Mouse (Mus musculus) forebrain, embryonic 13.5 days (tissue): ENCODE results near the gene Nxnl2. TPM values are rescaled to one million over a fixed set of nuclear protein-coding genes. Genes with fewer than 3 reads are reported as not detected.

Experiments used
- ATAC-seq: fragments of 200-750 bp; cut with Nextera tagmentation; 2 replicates; pipeline ENCODE4 v1.8.0; 2017
- H3K27ac ChIP-seq: fragments of 300-500 bp; sonication (generic); 2 replicates; pipeline ENCODE4 v1.5.1; 2015; ENCODE audit warnings: inconsistent platforms, mild to moderate bottlenecking, moderate library complexity
- H3K27me3 ChIP-seq: fragments of 300-500 bp; sonication (generic); 2 replicates; pipeline ENCODE4 v1.6.1; 2015; ENCODE audit warnings: mild to moderate bottlenecking, inconsistent platforms
- H3K36me3 ChIP-seq: fragments of 300-500 bp; sonication (generic); 2 replicates; pipeline ENCODE4 v1.6.1; 2015; ENCODE audit warnings: mild to moderate bottlenecking, inconsistent platforms; ENCODE audit not compliant: poor library complexity, severe bottlenecking
- H3K4me1 ChIP-seq: fragments of 300-500 bp; sonication (generic); 2 replicates; pipeline ENCODE4 v1.6.1; 2015; ENCODE audit warnings: inconsistent platforms
- H3K4me2 ChIP-seq: fragments of 300-500 bp; sonication (generic); 2 replicates; pipeline ENCODE4 v1.6.1; 2015; ENCODE audit warnings: inconsistent platforms, mild to moderate bottlenecking, moderate library complexity
- H3K4me3 ChIP-seq: fragments of 300-500 bp; sonication (generic); 2 replicates; pipeline ENCODE4 v1.5.1; 2015; ENCODE audit warnings: mild to moderate bottlenecking, inconsistent platforms
- H3K9ac ChIP-seq: fragments of 300-500 bp; sonication (generic); 2 replicates; pipeline ENCODE4 v1.6.1; 2015; ENCODE audit warnings: mild to moderate bottlenecking, inconsistent platforms
- H3K9me3 ChIP-seq: fragments of 300-500 bp; sonication (generic); replicated peaks from 2 replicates; pipeline ENCODE4 v1.6.1; 2016; ENCODE audit warnings: inconsistent platforms
- WGBS: fragments of 180-500 bp; shearing (Covaris S2); methylation state at CpG from one replicate; pipeline ENCODE4 v1.1.7; 2015; 5-methylcytosine and 5-hydroxymethylcytosine counted together
- microRNA-seq: library from miRNA; unstranded; fragments of <30 nt; microRNA quantifications from one replicate; pipeline ENCODE4, GENCODE M21; 2016
- polyA plus RNA-seq: library from polyadenylated mRNA; unstranded; fragments of >200 nt; fragmentation: Nextera tagmentation; extraction: Ambion mirVana; gene quantifications from 2 replicates; pipeline ENCODE4 v1.2.1, GENCODE M21; 2015

The Nxnl2 gene
- polyA plus RNA-seq, 1 experiment from 2014 or later = 0.21 TPM

- H3K4me3 ChIP-seq = no peak overlapping the region
- no peak for ATAC-seq
- no peaks in the 10 kb centered on the region for H3K27me3 ChIP-seq
- WGBS = 76% methylated on average over 5 of the region's 5 CpGs
- no peak overlapping the region for H3K9ac ChIP-seq
- H3K4me1 ChIP-seq = 0 out of 2 replicates have a peak, but pooled peaks cover 7% of the 10 kb centered on the region
- H3K9me3 ChIP-seq = no peaks in the 10 kb centered on the region
- no peak overlapping the region for H3K4me2 ChIP-seq
- no peaks in the 10 kb centered on the region for H3K36me3 ChIP-seq
- H3K27ac ChIP-seq = no peak overlapping the region
These were observed 39.8 kb downstream of the Nxnl2 start for GRCm38 (mm10) chr13:51210639-51211038.

GRCm38 (mm10) chr13:51214746-51215145 lies 43.9 kb downstream of the Nxnl2 start:
- no peak for ATAC-seq
- Histone ChIP-seq H3K4me3 (no peak overlapping the region), H3K4me2 (no peak overlapping the region), H3K4me1 (no peaks in the 10 kb centered on the region), H3K27me3 (no peaks in the 10 kb centered on the region), H3K27ac (no peak overlapping the region), H3K9ac (no peak overlapping the region), H3K36me3 (no peaks in the 10 kb centered on the region), H3K9me3 (no peaks in the 10 kb centered on the region)
- WGBS = 82% methylated on average over 2 of the region's 2 CpGs

- Histone ChIP-seq H3K36me3 (no peaks in the 10 kb centered on the region), H3K27me3 (no peaks in the 10 kb centered on the region), H3K4me3 (no peak overlapping the region), H3K9me3 (no peaks in the 10 kb centered on the region), H3K4me1 (no peaks in the 10 kb centered on the region), H3K27ac (no peak overlapping the region), H3K9ac (no peak overlapping the region), H3K4me2 (no peak overlapping the region)
- no peak for ATAC-seq
- 85% methylated on average over 4 of the region's 4 CpGs for WGBS
These were observed 50.1 kb downstream of the Nxnl2 start for GRCm38 (mm10) chr13:51220897-51221296.

- no peak overlapping the region for H3K4me3 ChIP-seq
- no peak overlapping the region for H3K9ac ChIP-seq
- H3K36me3 ChIP-seq = no peaks in the 10 kb centered on the region
- H3K27ac ChIP-seq = no peak overlapping the region
- no peaks in the 10 kb centered on the region for H3K4me1 ChIP-seq
- no peaks in the 10 kb centered on the region for H3K27me3 ChIP-seq
- ATAC-seq = no peak
- no peaks in the 10 kb centered on the region for H3K9me3 ChIP-seq
- WGBS = 66% methylated on average over 12 of the region's 12 CpGs
- no peak overlapping the region for H3K4me2 ChIP-seq
These were observed 50.8 kb downstream of the Nxnl2 start for GRCm38 (mm10) chr13:51221425-51222160.

Small RNA genes lying within 50 kb of the gene (microRNA-seq; reads per million reads assigned to microRNA genes)
- not detected for gene Gm44341

Other genes starting within 250 kb of the Nxnl2 start
- gene Spin1, start 70.1 kb upstream of the Nxnl2 start, polyA plus RNA-seq = 120 and 132 TPM in 2 replicates
- gene S1pr3, start 237.6 kb downstream of the Nxnl2 start, polyA plus RNA-seq = 8.5 and 9.2 TPM in 2 replicates